Mouse (Mus musculus) forebrain, embryonic 14.5 days (tissue): ENCODE data around the gene Dbnl. TPM values are rescaled to one million over a fixed set of nuclear protein-coding genes. Genes with fewer than 3 reads are reported as not detected.
"Not testable (repeated sequence)": the region's sequence is repeated elsewhere in the genome, so short reads cannot be mapped to it uniquely, and the experiment has no call there.

Experiments used
- ATAC-seq: fragments of 200-750 bp; cut with Nextera tagmentation; 2 replicates; pipeline ENCODE4 v1.8.0; 2017; ENCODE audit warnings: mild to moderate bottlenecking, moderate library complexity
- DNase-seq: peaks from one replicate; pipeline ENCODE4 v3.0.0-alpha.2; 2015; ENCODE audit warnings: low spot score
- H3K27ac ChIP-seq: fragments of 300-500 bp; sonication (generic); 2 replicates; pipeline ENCODE4 v1.5.1; 2014; ENCODE audit warnings: low read depth, mild to moderate bottlenecking, control low read depth, low read length, moderate library complexity
- H3K27me3 ChIP-seq: fragments of 300-500 bp; sonication (generic); replicated peaks from 2 replicates; pipeline ENCODE4 v1.6.1; 2014; ENCODE audit warnings: low read length, control low read depth, mixed read lengths; ENCODE audit not compliant: control insufficient read depth, insufficient read depth
- H3K36me3 ChIP-seq: fragments of 300-500 bp; sonication (generic); 2 replicates; pipeline ENCODE4 v1.6.1; 2014; ENCODE audit warnings: low read length, control low read depth; ENCODE audit not compliant: control insufficient read depth, insufficient read depth
- H3K4me1 ChIP-seq: fragments of 300-500 bp; sonication (generic); 2 replicates; pipeline ENCODE4 v1.6.1; 2014; ENCODE audit warnings: antibody characterized with exemption, low read length, control low read depth; ENCODE audit not compliant: control insufficient read depth, insufficient read depth
- H3K4me2 ChIP-seq: fragments of 300-500 bp; sonication (generic); 2 replicates; pipeline ENCODE4 v1.6.1; 2014; ENCODE audit warnings: mild to moderate bottlenecking, control low read depth, low read length
- H3K4me3 ChIP-seq: fragments of 300-500 bp; sonication (generic); 2 replicates; pipeline ENCODE4 v1.5.1; 2014; ENCODE audit warnings: low read depth, low read length, control low read depth
- H3K9ac ChIP-seq: fragments of 300-500 bp; sonication (generic); 2 replicates; pipeline ENCODE4 v1.6.1; 2014; ENCODE audit warnings: mild to moderate bottlenecking, low read length, control low read depth, moderate library complexity
- H3K9me3 ChIP-seq: fragments of 300-500 bp; sonication (generic); replicated peaks from 2 replicates; pipeline ENCODE4 v1.6.1; 2016; ENCODE audit warnings: low read length, control low read depth, mixed read lengths; ENCODE audit not compliant: control insufficient read depth
- WGBS: fragments of 180-500 bp; shearing (Covaris S2); extraction: QIAGEN DNeasy Blood & Tissue Kit; methylation state at CpG from one replicate; pipeline ENCODE4 v1.1.7; 2014; 5-methylcytosine and 5-hydroxymethylcytosine counted together
- polyA plus RNA-seq: library from polyadenylated mRNA; unstranded; fragments of >200 nt; fragmentation: Nextera tagmentation; extraction: Ambion mirVana; gene quantifications from 2 replicates; pipeline ENCODE4 v1.2.1, GENCODE M21; 2014

The Dbnl gene
- polyA plus RNA-seq, 1 experiment from 2014 or later = 100 TPM

- 85% methylated on average over 17 of the region's 17 CpGs for WGBS
- DNase-seq (peak; percentile 27), ATAC-seq (no peak)
- no peaks in the 10 kb centered on the region for H3K4me1 ChIP-seq
- H3K4me3 ChIP-seq = no peak overlapping the region
- no peak overlapping the region for H3K27ac ChIP-seq
- no peaks in the 10 kb centered on the region for H3K27me3 ChIP-seq
- H3K9me3 ChIP-seq = no peaks in the 10 kb centered on the region
- H3K9ac ChIP-seq = no peak overlapping the region
- H3K36me3 ChIP-seq = peaks cover 68% of the 10 kb centered on the region
- no peak overlapping the region for H3K4me2 ChIP-seq
These were observed 11.6 kb downstream of the Dbnl start for GRCm38 (mm10) chr11:5799621-5800490.

DNA sequence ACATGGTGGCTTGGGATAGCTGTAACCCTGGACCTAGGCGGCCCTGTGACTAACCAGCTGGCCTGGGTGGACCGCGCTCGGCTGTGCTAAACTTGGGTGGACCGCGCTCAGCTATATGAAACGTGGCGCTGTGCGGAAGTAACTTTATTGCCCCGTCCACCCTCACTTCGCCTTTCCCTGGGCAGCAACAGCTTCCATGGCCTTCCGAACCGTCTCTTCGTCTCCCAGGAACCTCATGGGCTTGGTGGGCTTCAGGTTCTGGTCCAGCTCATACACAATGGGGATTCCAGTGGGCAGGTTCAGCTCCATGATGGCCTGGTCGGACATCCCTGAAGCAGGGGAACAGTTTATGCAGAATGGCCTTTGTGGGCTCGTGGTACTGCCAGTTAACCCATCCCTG, 13.2 kb downstream of the Dbnl start:
- 97% methylated on average over 16 of the region's 16 CpGs for WGBS
- Histone ChIP-seq H3K9me3 (no peaks in the 10 kb centered on the region), H3K27ac (no peak overlapping the region), H3K4me2 (no peak overlapping the region), H3K4me3 (no peak overlapping the region), H3K4me1 (no peaks in the 10 kb centered on the region), H3K9ac (no peak overlapping the region), H3K36me3 (peaks cover 52% of the 10 kb centered on the region), H3K27me3 (no peaks in the 10 kb centered on the region)
- no peak for ATAC-seq
- no peak for DNase-seq

DNA sequence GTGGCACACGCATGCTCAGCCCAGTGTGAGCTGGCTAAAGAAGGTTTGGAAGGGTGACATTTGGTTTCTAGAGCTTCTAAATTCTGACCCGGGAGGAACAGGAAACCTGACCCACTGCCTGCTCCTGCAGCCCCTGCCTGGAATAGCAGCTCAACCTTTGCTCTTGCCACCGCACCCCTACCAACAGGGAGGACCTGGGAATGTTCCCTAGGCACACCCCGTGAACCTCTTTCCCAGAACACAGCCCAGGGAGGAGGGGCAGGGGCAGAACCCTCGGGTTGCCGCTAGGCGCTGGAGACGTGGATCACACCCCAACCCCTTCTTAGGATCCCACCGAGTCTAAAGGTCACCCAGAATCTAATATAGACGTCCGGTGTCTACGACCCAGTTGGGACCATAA, 13.7 kb downstream of the Dbnl start:
- ATAC-seq = no peak
- H3K9ac ChIP-seq = no peak overlapping the region
- H3K4me2 ChIP-seq = no peak overlapping the region
- no peak overlapping the region for H3K4me3 ChIP-seq
- H3K36me3 ChIP-seq = peaks cover 47% of the 10 kb centered on the region
- H3K9me3 ChIP-seq = no peaks in the 10 kb centered on the region
- WGBS = 75% methylated on average over 12 of the region's 12 CpGs
- H3K4me1 ChIP-seq = no peaks in the 10 kb centered on the region
- H3K27ac ChIP-seq = no peak overlapping the region
- DNase-seq = no peak
- H3K27me3 ChIP-seq = no peaks in the 10 kb centered on the region

- H3K27me3 ChIP-seq = no peaks in the 10 kb centered on the region
- WGBS = 79% methylated on average over 8 of the region's 8 CpGs
- no peaks in the 10 kb centered on the region for H3K4me1 ChIP-seq
- H3K4me2 ChIP-seq = no peak overlapping the region
- no peak overlapping the region for H3K9ac ChIP-seq
- DNase-seq = no peak
- H3K27ac ChIP-seq = no peak overlapping the region
- H3K36me3 ChIP-seq = peaks cover 40% of the 10 kb centered on the region
- no peak for ATAC-seq
- no peaks in the 10 kb centered on the region for H3K9me3 ChIP-seq
- H3K4me3 ChIP-seq = no peak overlapping the region
These were observed 14.3 kb downstream of the Dbnl start for GRCm38 (mm10) chr11:5802457-5803217.

DNA sequence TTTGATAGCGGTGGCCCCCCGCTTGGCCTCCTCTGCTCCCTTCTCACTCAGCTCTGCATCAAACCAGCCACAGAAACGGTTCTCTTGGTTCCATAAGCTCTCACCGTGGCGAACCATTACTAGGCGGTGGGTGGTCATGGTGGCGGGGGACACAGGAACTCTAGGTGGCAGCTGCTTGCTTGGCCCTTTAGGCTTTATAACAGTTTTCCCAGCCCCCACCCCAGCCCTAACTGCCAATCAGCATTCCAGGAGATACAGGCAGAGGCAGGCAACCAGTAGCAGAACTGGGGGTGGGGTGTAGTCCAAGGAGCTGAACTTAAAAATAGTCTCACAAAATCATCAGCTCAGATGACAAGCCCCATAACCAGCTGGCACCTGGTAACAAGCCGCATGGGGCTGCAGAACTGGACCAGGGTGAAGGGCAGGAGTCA, 15.3 kb downstream of the Dbnl start, which contains the start of gene Pgam2:
Pgam2 (minus strand) TSS at position 183 of the 431 bp plus-strand sequence.
- no peaks in the 10 kb centered on the region for H3K27me3 ChIP-seq
- H3K4me2 ChIP-seq = no peak within 1 kb of the TSS
- H3K4me3 ChIP-seq = no peak within 1 kb of the TSS
- H3K36me3 ChIP-seq = peaks cover 32% of the 10 kb centered on the region
- H3K27ac ChIP-seq = no peak within 1 kb of the TSS
- no peak within 1 kb of the TSS for H3K9ac ChIP-seq
- peak; percentile 24; the same call in 1 of the 2 replicates for ATAC-seq
- H3K4me1 ChIP-seq = no peaks in the 10 kb centered on the region
- no peak for DNase-seq
- WGBS = 58% methylated on average over 8 of the region's 8 CpGs
- H3K9me3 ChIP-seq = no peaks in the 10 kb centered on the region

- Histone ChIP-seq H3K27ac (no peak overlapping the region), H3K27me3 (no peaks in the 10 kb centered on the region), H3K9ac (no peak overlapping the region), H3K4me3 (no peak overlapping the region), H3K36me3 (peaks cover 27% of the 10 kb centered on the region), H3K4me2 (no peak overlapping the region), H3K4me1 (no peaks in the 10 kb centered on the region), H3K9me3 (no peaks in the 10 kb centered on the region)
- WGBS = 69% methylated on average over 5 of the region's 5 CpGs
- peak; percentile 20; the same call in 1 of the 2 replicates for ATAC-seq
- no peak for DNase-seq
These were observed 15.9 kb downstream of the Dbnl start for GRCm38 (mm10) chr11:5804174-5804573.

DNA sequence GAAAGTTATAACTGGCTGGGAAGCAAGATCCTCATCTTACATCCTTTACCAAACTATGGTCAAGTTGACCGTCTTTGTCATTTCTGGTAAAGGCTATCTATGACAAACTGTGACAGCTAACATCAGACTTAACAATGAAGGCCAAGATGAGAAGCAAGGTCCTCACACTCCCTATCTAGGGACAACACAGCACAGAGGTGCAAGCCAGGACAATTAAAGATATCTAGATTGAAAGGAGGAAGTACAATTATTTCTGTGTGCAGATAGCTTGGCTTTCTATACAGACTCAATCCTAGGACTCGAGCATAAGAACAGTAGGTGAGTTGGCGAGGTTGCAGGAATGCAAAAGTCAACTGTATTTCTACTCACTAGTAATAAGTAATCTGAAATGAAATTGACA, 17.4 kb downstream of the Dbnl start:
- 85% methylated on average over 3 of the region's 3 CpGs for WGBS

DNA sequence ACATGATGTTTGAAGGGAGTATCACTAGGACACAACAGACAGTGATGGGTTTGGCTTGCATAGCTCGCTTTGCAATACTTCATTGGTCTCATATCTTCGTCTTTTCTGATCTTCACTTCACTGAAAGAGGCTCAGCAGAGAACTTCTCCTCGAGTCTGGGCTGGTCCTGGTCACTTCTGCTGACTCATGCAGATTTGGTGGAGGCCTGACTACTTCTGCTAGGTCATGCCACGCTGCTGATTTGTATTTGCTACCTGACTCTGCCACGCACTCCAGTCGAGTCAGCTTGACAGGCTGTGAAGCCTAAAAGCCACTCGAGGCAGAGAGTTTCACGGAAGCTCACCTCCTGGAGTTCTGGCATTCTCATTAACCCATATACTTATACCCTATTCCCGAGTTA, 19.7 kb downstream of the Dbnl start:
- Histone ChIP-seq H3K4me3 (no peak overlapping the region), H3K27me3 (no peaks in the 10 kb centered on the region), H3K4me2 (no peak overlapping the region), H3K36me3 (no peaks in the 10 kb centered on the region), H3K9ac (no peak overlapping the region), H3K4me1 (no peaks in the 10 kb centered on the region), H3K27ac (no peak overlapping the region), H3K9me3 (no peaks in the 10 kb centered on the region)
- no peak for ATAC-seq
- no peak for DNase-seq
- WGBS = 84% methylated on average over 9 of the region's 9 CpGs

More for the DNA sequence above, 17.4 kb downstream of the Dbnl start:
- no peaks in the 10 kb centered on the region for H3K9me3 ChIP-seq
- no peaks in the 10 kb centered on the region for H3K27me3 ChIP-seq
- H3K4me2 ChIP-seq = no peak overlapping the region
- DNase-seq (no peak), ATAC-seq (no peak)
- H3K4me1 ChIP-seq = no peaks in the 10 kb centered on the region
- no peak overlapping the region for H3K27ac ChIP-seq
- H3K9ac ChIP-seq = no peak overlapping the region
- H3K4me3 ChIP-seq = no peak overlapping the region
- H3K36me3 ChIP-seq = peaks cover 11% of the 10 kb centered on the region

GRCm38 (mm10) chr11:5809487-5809886, 21.2 kb downstream of the Dbnl start:
- H3K4me2 ChIP-seq, H3K36me3 ChIP-seq, H3K9ac ChIP-seq, DNase-seq, H3K4me3 ChIP-seq, H3K4me1 ChIP-seq, H3K27me3 ChIP-seq, H3K27ac ChIP-seq, H3K9me3 ChIP-seq, ATAC-seq: not testable (repeated sequence)
- 92% methylated on average over 4 of the region's 4 CpGs for WGBS
